Mouse (Mus musculus) brain, embryonic 14.5 days (tissue): Measurements from ENCODE around the gene Apobec2. TPM values are rescaled to one million over a fixed set of nuclear protein-coding genes. Genes with fewer than 3 reads are reported as not detected.
A peak's percentile ranks its signal among the peaks of the same experiment; 100 is the strongest.

Experiments
- DNase-seq: peaks from one replicate; pipeline ENCODE4 v3.0.0-alpha.2; 2011; ENCODE audit warnings: low read depth
- CTCF ChIP-seq: fragments of 200-500 bp; IDR thresholded peaks from 2 replicates; pipeline ENCODE4 v1.5.1; 2012; ENCODE audit warnings: inconsistent platforms, mild to moderate bottlenecking, moderate library complexity, borderline replicate concordance; ENCODE audit not compliant: insufficient read depth, insufficient read length; ENCODE audit errors: extremely low read depth
- POLR2A ChIP-seq: fragments of 200-500 bp; IDR thresholded peaks from 2 replicates; pipeline ENCODE4 v1.6.1; 2012; ENCODE audit warnings: mild to moderate bottlenecking, inconsistent platforms, borderline replicate concordance; ENCODE audit not compliant: poor library complexity, insufficient read depth, insufficient read length, severe bottlenecking; ENCODE audit errors: extremely low read depth
- polyA plus RNA-seq: library from polyadenylated mRNA; depleted of rRNA; stranded (reverse); fragments of >200 nt; gene quantifications from 2 replicates; pipeline ENCODE4 v1.2.3, GENCODE M21; 2012

The Apobec2 gene
- polyA plus RNA-seq, 1 experiment = 0.36 TPM

DNA sequence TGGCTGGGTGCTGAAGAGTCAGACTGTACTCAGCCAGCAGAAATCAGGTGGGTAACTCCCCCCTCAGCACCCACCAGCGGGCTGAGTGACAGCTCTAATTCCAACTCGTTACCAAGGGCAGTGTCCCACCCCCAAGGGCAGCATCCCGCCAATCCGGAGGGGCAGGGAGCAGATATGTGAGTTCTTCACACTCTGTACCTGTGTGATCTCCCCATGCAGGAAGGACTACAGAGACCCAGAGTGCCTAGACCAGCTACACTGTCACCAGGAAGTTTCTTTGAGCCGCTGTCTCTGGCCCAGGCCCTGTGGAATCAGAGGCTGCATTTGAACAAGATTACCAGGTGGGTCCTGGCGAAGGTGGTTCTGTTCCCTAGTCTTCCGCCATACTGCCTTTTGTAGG is 21.5 kb upstream of the Apobec2 start:
- DNase-seq = no peak
- no peak for TF ChIP-seq POLR2A
- no peak for TF ChIP-seq CTCF

DNA sequence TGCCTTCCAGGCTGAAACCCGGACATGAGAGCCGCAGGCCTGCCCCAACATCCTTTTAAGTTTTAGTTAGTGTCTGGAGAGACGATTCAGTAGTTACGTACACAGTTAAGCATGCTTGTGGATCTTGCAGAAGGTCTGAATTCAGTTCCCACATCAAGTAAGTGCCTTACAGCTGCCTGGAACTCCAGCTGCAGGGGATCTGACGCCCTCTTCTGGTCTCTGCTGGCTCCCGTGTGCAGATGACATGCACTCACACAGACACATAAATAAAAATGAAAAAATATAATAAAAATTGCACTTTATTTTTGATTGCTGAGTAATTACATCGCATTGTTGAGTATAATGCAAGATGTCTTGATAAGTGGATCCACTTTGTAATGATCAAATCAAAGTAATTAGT is 20.8 kb upstream of the Apobec2 start:
- TF ChIP-seq CTCF (no peak), POLR2A (no peak)
- DNase-seq = no peak

DNA sequence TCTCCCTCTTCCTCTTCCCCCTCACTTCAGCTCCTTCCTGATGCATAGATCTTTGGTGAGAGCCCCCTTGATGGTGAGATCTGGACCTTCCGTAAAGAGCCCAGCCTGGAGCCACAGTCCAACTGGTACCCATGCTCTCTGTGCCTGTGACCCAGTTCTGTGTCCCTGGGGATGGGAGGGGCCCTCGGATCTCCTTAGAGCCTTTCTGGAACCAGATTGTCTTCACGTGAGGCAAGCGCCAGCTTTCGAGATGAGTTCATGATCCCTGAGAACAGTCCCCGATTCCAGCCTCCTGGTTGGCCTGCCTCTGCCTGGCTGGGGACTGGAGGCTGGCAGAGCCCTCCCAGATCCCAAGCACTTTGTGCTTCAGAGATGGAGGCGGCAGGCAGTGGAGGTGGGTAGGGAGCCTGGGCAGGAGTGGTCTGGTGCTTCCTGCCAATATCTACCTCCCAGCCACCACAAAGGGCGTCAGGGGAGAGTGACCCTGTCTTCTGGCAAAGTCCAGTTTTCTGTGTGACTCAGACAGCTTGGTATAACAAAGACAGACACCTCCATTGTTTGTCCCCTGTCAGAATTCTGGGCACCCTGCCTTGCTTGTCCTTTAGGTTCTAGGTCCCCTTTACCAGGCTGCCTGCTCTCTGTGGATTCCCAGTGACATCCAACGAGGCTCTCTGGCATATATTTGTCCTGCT is 19.2 kb upstream of the Apobec2 start:
- no peak for TF ChIP-seq CTCF
- TF ChIP-seq POLR2A = no peak
- peak; percentile 12 for DNase-seq

DNA sequence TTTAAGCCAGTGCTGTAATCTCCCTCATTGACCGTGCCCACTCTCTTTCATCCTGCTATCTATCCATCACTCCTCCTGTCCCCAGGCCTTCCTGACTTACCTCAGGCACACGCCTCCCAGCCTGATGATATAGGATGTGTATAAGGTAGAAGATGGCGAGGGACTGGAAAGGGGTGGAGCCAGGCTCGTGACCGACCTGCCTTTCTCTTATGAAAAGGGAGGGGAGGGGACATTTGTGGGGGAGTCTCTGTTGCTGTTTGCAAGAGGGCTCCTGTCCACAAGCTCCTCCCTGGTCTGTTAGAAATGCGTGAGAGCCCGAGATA is 18.6 kb upstream of the Apobec2 start, which contains the start of gene Tspo2:
Gene Tspo2 (minus strand): TSS at position 170 of the 323 bp plus-strand sequence.
- TF ChIP-seq POLR2A = no peak
- no peak for TF ChIP-seq CTCF
- no peak for DNase-seq

DNA sequence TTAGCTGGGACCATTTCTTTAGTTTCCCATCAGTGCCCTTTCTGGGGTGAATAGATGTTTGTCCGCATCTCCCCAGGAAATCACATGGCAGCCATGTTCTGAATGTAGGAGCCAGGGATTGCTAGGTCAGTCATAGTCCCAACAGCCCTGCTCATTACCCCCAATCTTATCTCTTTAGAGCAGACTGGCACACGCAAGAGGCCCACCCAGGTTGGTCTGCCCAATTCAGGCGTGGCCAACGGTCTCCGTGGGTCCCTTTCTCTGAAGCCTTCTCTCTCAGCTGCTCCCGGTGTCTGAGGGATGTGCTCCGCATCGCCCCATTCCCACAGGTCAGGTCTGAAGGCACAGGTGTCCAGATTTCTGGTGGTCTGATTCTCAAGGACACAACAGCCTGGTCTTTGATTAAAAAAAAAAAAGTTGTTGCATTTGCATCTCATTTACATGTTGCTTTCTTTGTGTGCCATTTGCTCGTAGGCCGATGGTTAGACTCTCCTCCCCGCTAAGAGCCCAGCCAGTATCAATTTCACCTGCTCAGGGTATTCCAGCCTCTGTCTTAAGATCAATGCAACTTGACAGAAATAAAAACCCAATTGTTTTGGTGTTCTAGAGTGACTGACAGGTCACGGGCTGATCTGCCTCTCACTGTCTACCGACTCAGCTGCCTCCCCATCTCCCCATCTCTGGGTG is 18.1 kb upstream of the Apobec2 start:
- TF ChIP-seq CTCF (no peak), POLR2A (no peak)
- no peak for DNase-seq

DNA sequence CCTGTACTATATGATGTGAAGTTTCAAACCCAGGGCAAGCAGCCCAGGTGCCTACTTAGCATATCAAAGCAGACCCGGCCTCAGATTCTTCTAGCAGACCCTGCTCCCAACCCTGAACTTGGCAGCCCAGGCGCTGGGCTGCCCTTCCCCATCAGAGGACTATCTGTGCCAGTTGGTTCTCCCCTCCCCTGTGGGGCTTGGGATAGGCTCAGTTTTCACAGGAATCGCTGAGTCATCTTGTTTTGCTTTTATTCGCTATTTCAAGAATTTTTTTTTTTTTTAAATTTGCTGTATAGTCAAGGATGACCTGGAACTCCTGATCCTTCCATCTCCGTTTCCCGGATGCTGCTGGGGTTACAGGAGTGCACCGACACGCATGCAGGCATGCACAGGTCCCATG is 14.9 kb upstream of the Apobec2 start:
- DNase-seq = no peak
- TF ChIP-seq POLR2A = no peak
- TF ChIP-seq CTCF = no peak

DNA sequence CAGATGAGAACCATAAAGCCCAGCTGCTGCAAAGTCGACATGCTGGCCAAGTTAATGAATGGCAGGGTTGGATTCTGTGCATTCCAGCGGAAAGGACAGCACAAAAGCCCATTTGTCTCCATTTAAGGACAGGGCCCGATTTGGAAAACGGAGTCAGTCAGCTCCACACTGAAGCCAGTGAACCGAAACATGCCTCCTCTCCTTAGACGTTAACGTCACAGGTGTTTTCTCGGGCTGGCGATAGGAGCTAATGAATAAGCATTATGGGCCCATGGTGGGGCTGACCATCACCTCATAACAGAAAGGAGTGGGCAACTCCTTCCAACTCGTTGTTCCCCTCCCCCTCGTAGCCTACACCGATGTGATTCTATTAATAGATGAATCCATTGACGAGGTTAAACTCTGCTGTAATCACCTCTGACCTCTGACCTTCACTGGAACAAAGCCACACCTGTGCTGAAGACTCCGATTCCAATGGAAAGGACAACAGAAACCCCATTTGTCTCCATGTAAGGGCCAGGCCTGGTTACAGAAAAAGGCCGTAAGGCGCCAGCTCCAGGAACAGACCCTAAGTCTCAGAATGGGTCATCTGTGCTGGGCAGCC is 10.9 kb upstream of the Apobec2 start:
- no peak for DNase-seq
- TF ChIP-seq CTCF = no peak
- TF ChIP-seq POLR2A = no peak

DNA sequence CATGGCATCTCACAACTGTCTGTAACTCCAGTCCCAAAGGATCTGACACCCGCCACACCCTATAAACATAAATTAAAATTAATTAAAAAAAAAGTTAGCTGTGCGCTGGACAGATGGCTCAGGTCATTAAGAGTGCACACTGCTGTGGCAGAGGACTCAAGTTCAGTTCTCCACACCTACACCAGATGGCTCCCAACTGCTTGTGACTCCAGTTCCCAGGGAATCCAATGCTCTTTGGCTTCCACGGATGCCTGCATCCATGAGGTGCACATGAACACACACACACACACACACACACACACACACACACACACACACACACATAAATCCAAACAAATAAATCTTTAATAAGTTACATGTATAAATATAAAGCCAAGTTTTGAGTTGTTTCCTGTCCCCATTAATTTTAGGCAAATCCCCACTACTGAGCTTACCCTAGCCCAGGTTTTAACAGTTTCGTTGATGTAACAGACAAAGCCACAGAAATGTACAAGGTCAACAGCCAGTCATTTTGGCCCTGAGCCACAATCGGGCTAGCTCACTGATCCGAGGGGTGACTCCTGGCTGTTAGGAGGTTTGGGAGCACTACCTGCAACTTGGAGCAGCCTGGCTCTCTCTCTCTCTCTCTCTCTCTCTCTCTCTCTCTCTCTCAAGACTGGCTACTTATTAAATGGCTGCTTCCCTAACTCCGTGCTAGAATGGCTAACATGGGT is 10.2 kb upstream of the Apobec2 start:
- TF ChIP-seq POLR2A (no peak), CTCF (peak; percentile 16; the same call in 1 of the 2 replicates)
- DNase-seq = peak; percentile 55

DNA sequence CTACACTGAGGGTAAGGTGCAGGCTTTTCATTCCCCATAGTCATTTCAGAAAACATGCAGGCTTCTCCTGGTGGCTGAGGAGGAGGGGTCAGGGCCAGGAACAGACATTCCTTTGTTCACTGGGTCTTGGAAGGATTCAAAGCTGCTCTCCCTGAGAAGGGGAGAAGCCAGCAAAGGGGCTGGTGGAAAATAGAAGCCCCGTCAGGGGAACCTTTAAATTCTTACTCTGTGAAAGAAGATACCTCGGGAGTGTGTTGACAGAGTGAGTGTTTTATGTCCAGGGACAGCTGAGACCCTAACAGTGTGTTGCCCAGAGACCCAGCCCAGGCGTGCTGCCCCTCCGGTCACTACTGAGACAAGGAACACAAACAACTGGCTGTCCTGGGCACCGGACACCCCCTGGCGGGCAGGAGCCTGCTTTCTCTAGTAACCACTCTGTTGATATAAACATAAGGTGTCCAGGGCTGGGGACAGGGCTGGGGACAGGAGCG is 4.7 kb upstream of the Apobec2 start:
- TF ChIP-seq CTCF = 0 out of 2 replicates have a peak, but pooled peaks have one; percentile 1
- TF ChIP-seq POLR2A = no peak
- DNase-seq = peak; percentile 58

DNA sequence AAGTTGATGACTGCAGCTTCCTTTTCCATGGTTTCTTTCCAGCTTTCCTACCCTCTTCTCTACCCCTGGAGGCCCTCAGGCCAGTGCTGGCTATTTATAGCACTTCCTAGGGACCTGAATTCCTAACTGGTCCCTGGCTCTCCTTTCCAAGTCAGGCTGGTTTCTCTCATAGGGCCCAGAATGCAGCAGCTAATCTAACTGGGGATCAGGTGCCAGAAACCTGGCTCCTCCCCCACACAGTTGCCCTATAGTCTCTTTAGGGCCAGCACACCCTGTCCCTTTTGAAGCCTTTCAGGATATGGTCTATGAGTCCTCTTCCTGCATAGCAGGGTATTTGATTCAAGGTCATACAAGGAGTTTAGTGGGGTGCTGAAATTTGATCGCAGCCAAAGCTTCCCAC is 3.8 kb upstream of the Apobec2 start:
- no peak for TF ChIP-seq POLR2A
- TF ChIP-seq CTCF = no peak
- DNase-seq = no peak

DNA sequence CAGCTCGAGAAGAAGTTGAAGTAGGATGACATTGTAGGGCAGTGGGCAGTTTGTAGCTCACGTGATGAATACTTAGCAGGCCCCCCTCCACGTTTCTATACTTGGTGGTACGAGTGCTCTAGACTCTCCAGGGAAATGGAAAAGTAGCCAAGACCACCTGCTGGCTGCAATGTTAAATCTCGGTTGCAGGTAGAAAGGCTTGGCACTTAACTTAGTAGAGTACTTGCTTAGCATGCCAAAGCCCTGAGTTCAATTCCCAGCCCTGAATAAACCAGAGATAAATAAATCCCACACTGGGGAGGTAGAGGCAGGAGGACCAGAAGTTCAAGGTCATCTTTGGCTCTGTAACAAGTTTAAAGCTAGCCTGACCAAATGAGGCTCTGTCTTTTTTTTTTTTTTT is 1.7 kb upstream of the Apobec2 start:
- TF ChIP-seq CTCF = no peak
- TF ChIP-seq POLR2A = no peak
- DNase-seq = no peak

DNA sequence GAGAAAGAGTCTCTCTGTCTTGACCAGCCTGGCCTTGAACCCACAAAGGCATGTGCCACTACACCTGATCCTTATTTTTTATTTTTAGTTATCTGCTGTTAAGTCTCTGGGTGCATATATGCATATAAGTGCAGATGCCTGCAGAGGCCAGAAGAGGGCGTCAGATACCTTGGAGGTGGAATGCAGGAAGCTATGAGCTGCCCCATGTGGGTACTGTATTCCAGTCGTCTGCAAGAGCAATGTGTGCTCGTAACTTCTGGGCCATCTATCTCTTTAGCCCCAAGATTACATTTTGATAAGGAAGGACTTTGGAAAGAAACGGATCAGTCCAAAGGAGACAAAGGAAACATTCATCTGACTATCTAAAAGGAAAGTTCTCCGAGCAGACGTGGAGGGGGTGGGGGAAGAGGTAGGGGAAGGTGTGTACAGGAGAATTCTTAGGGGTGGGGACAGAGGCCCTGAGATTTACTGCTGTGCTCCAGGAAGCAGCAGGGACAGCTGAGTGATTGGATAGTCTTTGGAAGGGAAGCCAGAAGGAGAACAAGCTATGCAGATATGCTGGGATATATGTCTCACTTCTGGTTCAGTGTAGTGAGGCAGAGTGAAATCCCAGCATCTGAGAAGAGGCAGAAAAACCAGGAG is 1.1 kb upstream of the Apobec2 start:
- TF ChIP-seq CTCF (no peak), POLR2A (no peak)
- no peak for DNase-seq

DNA sequence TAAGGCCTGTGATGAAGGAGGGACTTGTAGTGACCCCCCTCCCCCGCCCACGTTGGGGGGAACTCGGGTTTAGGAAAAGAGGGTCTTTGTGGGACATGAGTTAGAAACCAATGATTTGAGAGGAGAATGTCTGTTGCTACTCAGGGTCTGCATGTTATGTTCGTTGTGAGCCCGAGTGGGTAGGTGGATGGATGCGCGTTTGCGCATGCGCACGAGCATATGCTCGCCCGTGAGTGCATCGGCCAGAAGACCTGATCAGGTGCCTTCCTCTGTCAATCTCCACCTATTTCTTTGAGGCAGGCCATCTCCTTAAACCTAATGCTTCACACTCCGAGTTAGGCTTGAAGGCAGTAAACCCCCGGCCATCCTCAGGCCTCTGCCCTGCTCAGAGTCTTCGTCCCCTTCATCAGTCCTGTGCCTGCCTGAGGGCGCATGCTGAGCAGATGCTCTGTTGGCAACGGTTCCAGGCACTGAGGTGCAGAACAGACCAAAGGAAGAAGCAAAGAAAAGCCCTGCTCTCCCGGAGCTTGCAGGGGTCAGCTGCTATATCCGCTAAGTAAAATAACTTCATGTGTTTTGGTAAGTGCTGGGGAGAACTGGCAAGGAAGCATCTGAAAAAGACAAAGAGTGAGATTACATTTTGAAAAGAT is 401 bp upstream of the Apobec2 start:
- DNase-seq = peak; percentile 55
- TF ChIP-seq POLR2A (no peak), CTCF (no peak)

DNA sequence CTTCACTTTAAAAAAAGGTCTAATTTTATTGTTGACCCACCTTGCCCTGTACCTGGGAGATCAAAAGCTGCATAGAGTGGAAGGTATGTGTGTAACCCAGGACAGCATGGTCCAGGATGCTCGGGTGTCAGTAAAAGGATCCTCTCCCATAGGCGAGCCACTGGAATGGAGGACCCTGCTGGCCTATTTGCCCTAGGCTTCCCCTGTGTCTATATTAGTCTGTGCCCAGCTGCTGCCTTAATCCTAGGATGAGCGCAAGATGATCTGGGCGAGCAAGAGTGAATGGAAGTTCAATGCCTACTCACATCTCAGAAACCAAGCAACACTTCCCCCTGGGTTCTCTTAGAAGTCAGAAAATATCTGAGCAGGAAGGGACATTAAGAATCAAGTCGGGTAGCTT is 1.7 kb downstream of the Apobec2 start:
- DNase-seq = no peak
- TF ChIP-seq CTCF = no peak
